Mouse (Mus musculus): ENCODE data around the gene Tmem53. TPM values are rescaled to one million over a fixed set of nuclear protein-coding genes. Genes with fewer than 3 reads are reported as not detected.

Gene Tmem53
- 11.4 and 13.1 TPM in 2 replicates for polyA plus RNA-seq (2014; fragmentation: Nextera tagmentation; extraction: Ambion mirVana)

DNA sequence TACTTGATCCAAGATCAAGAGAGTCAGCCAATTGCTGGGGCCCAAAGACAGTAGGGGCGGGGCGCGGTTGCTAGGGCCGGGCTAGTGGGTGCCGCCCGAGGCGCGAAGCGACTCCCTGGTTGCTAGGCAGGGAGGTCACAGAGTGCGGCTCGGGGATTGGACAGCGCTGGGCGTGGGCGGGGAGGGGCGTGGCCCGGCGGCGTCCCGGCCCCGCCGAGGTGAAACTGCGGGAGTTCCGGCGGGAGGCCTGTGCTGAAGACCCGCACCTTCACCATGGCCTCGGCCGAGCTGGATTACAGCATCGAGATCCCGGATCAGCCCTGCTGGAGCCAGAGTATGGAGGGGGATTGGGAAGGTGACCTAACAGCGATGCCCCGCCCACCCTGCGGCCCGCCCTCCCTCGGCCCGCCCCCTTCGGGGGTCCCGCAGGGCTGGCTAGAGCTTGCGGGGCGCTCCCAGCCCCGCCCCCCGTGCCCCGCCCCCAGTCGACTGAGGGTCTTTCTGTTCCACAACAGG is at the start of gene Tmem53, which contains the start of gene Armh1:
Gene Tmem53 (plus strand): TSS at position 151 of the 516 bp plus-strand sequence.
Gene Armh1 (minus strand): TSS at position 325 of the 516 bp plus-strand sequence.
- ATAC-seq (ENCODE audit: low FRiP score) (peak; percentile 99), DNase-seq (ENCODE audit: low spot score) (peak; percentile 95)
- peak within 1 kb of the TSS; percentile 69 for H3K9ac ChIP-seq (ENCODE audit: low read depth, low read length)
- peak within 1 kb of the TSS; percentile 87 for H3K27ac ChIP-seq (ENCODE audit: low read depth, low read length)
- H3K27me3 ChIP-seq (ENCODE audit: control insufficient read depth, insufficient read depth, low read length), result no peaks in the 10 kb centered on the region
- no peaks in the 10 kb centered on the region for H3K36me3 ChIP-seq (ENCODE audit: control insufficient read depth, insufficient read depth, low read length)
- H3K4me1 ChIP-seq (replicated peaks; ENCODE audit: control insufficient read depth, insufficient read depth, low read length), result no peaks in the 10 kb centered on the region
- WGBS, result 0% methylated on average over 31 of the region's 43 CpGs
- peak within 1 kb of the TSS; percentile 54 for H3K4me3 ChIP-seq (ENCODE audit: low read depth, low read length)
- H3K9me3 ChIP-seq (ENCODE audit: control insufficient read depth, low read length), result no peaks in the 10 kb centered on the region
- H3K4me2 ChIP-seq (replicated peaks; ENCODE audit: low read depth, low read length), result peak within 1 kb of the TSS; percentile 51

GRCm38 (mm10) chr4:117202046-117202991 is 49.4 kb upstream of the Tmem53 start:
- ATAC-seq (ENCODE audit: low FRiP score), result peak; percentile 73
- Histone ChIP-seq H3K4me3 (ENCODE audit: low read depth, low read length) (peak overlapping the region; percentile 29), H3K4me1 (replicated peaks; ENCODE audit: control insufficient read depth, insufficient read depth, low read length) (no peaks in the 10 kb centered on the region), H3K9me3 (ENCODE audit: control insufficient read depth, low read length) (no peaks in the 10 kb centered on the region), H3K9ac (ENCODE audit: low read depth, low read length) (peak overlapping the region; percentile 39; the same call in 1 of the 2 replicates), H3K36me3 (ENCODE audit: control insufficient read depth, insufficient read depth, low read length) (no peaks in the 10 kb centered on the region), H3K27me3 (ENCODE audit: control insufficient read depth, insufficient read depth, low read length) (no peaks in the 10 kb centered on the region), H3K27ac (ENCODE audit: low read depth, low read length) (peak overlapping the region; percentile 17; the same call in 1 of the 2 replicates), H3K4me2 (replicated peaks; ENCODE audit: low read depth, low read length) (peak overlapping the region; percentile 30; the same call in 1 of the 2 replicates)
- DNase-seq (ENCODE audit: low spot score), result peak; percentile 84
- WGBS, result 1% methylated on average over 25 of the region's 25 CpGs

DNA sequence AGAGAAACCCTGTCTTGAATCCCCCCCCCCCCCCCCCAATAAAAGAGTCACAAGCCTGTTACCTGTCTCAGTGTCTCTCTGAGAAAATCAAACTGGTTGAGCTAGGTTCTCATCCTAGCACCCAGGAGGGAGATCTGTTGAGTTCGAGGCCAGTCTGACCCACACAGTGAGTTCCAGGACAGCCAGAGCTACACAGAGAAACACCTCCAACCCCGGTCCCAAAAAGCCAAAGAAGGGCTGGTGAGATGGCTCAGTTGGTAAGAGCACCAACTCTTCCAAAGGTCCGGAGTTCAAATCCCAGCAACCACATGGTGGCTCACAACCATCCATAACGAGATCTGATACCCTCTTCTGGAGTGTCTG is 48.8 kb upstream of the Tmem53 start:
- no peaks in the 10 kb centered on the region for H3K4me1 ChIP-seq (replicated peaks; ENCODE audit: control insufficient read depth, insufficient read depth, low read length)
- H3K27ac ChIP-seq (ENCODE audit: low read depth, low read length), result no peak overlapping the region
- DNase-seq (ENCODE audit: low spot score), result no peak
- H3K9ac ChIP-seq (ENCODE audit: low read depth, low read length), result no peak overlapping the region
- H3K4me2 ChIP-seq (replicated peaks; ENCODE audit: low read depth, low read length), result no peak overlapping the region
- no peaks in the 10 kb centered on the region for H3K27me3 ChIP-seq (ENCODE audit: control insufficient read depth, insufficient read depth, low read length)
- H3K4me3 ChIP-seq (ENCODE audit: low read depth, low read length), result no peak overlapping the region
- no peaks in the 10 kb centered on the region for H3K36me3 ChIP-seq (ENCODE audit: control insufficient read depth, insufficient read depth, low read length)
- H3K9me3 ChIP-seq (ENCODE audit: control insufficient read depth, low read length), result no peaks in the 10 kb centered on the region
- ATAC-seq (ENCODE audit: low FRiP score), result no peak
- WGBS, result 59% methylated on average over 4 of the region's 4 CpGs

DNA sequence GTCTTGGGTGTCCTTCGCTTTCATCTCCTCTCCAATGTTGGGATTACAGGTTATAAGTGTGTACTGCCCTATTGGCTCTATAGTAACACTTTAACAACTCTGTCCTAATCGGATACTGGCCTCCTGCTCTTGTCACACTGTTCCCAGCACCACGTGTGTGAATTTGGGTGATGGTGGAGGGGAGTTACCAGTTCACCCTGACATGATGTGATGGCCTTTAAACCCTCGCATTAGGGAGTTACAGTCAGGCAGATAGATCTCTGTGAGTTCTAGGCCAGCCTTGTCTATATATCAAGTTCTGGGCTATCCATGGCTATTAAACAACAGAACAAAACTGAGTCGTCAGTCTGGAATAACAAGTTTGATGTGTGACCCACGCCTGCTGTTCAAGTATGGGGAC is 42.2 kb upstream of the Tmem53 start:
- H3K27ac ChIP-seq (ENCODE audit: low read depth, low read length), result no peak overlapping the region
- H3K9ac ChIP-seq (ENCODE audit: low read depth, low read length), result no peak overlapping the region
- no peaks in the 10 kb centered on the region for H3K36me3 ChIP-seq (ENCODE audit: control insufficient read depth, insufficient read depth, low read length)
- ATAC-seq (ENCODE audit: low FRiP score) (no peak), DNase-seq (ENCODE audit: low spot score) (no peak)
- 89% methylated on average over 6 of the region's 6 CpGs for WGBS
- H3K27me3 ChIP-seq (ENCODE audit: control insufficient read depth, insufficient read depth, low read length), result no peaks in the 10 kb centered on the region
- no peak overlapping the region for H3K4me2 ChIP-seq (replicated peaks; ENCODE audit: low read depth, low read length)
- no peaks in the 10 kb centered on the region for H3K4me1 ChIP-seq (replicated peaks; ENCODE audit: control insufficient read depth, insufficient read depth, low read length)
- H3K9me3 ChIP-seq (ENCODE audit: control insufficient read depth, low read length), result no peaks in the 10 kb centered on the region
- no peak overlapping the region for H3K4me3 ChIP-seq (ENCODE audit: low read depth, low read length)

DNA sequence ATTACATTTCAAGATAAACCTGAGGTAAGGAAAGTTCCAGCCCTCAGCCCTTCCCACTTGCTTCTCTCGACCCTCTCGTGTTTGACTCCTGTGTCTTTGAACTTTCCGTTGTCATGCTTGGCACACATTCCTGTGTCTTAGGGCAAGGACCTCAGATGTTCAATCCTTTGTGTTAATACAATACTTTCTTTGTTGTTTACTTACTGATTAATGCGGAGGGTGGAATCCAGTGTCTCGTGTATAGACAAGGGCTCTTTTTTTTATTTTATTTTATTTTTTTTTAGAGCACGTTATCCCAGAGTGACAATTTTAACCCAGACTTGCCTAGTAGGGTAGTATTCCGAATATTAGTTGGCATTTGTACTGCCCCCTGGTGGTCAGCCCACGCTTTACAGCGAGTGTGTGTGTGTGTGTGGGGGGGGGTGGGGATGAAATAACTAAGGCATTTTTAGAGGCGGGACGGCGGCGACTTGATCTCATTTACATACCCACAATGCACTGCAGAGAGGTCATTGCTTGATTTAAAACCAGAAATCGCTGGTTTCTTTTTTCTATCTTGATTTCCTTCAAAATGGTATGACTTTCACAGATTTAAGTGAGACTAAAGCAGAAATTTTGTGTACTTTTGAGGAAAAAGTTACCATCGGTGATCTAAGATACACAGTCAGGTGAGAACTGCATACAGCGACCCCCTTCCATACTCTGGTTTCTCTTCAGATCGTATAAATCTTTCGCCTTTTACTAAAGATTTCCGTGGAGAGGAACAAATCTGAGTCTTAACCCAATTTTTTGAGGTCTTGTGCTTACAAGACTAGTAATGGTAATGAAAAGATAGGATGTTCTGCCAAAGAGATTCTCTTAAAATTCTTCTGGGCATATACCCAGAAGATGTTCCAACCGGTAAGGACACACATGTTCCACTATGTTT is 41.3 kb upstream of the Tmem53 start:
- no peak overlapping the region for H3K9ac ChIP-seq (ENCODE audit: low read depth, low read length)
- H3K27me3 ChIP-seq (ENCODE audit: control insufficient read depth, insufficient read depth, low read length), result no peaks in the 10 kb centered on the region
- no peak overlapping the region for H3K4me2 ChIP-seq (replicated peaks; ENCODE audit: low read depth, low read length)
- peak; percentile 71; the same call in 1 of the 2 replicates for ATAC-seq (ENCODE audit: low FRiP score)
- peak; percentile 90 for DNase-seq (ENCODE audit: low spot score)
- no peak overlapping the region for H3K4me3 ChIP-seq (ENCODE audit: low read depth, low read length)
- H3K36me3 ChIP-seq (ENCODE audit: control insufficient read depth, insufficient read depth, low read length), result no peaks in the 10 kb centered on the region
- WGBS, result 2% methylated on average over 20 of the region's 20 CpGs
- H3K27ac ChIP-seq (ENCODE audit: low read depth, low read length), result 0 out of 2 replicates have a peak overlapping the region, but pooled peaks have one; percentile 17
- H3K9me3 ChIP-seq (ENCODE audit: control insufficient read depth, low read length), result no peaks in the 10 kb centered on the region
- H3K4me1 ChIP-seq (replicated peaks; ENCODE audit: control insufficient read depth, insufficient read depth, low read length), result no peaks in the 10 kb centered on the region

- DNase-seq (ENCODE audit: low spot score), result no peak
- 89% methylated on average over 6 of the region's 6 CpGs for WGBS
- H3K4me1 ChIP-seq (replicated peaks; ENCODE audit: control insufficient read depth, insufficient read depth, low read length), result no peaks in the 10 kb centered on the region
- no peaks in the 10 kb centered on the region for H3K9me3 ChIP-seq (ENCODE audit: control insufficient read depth, low read length)
- ATAC-seq (ENCODE audit: low FRiP score), result no peak
- no peak overlapping the region for H3K9ac ChIP-seq (ENCODE audit: low read depth, low read length)
- H3K27me3 ChIP-seq (ENCODE audit: control insufficient read depth, insufficient read depth, low read length), result no peaks in the 10 kb centered on the region
- H3K27ac ChIP-seq (ENCODE audit: low read depth, low read length), result no peak overlapping the region
- H3K4me3 ChIP-seq (ENCODE audit: low read depth, low read length), result no peak overlapping the region
- H3K36me3 ChIP-seq (ENCODE audit: control insufficient read depth, insufficient read depth, low read length), result no peaks in the 10 kb centered on the region
- no peak overlapping the region for H3K4me2 ChIP-seq (replicated peaks; ENCODE audit: low read depth, low read length)
Measured at GRCm38 (mm10) chr4:117214250-117214649, 37.5 kb upstream of the Tmem53 start.

- no peak overlapping the region for H3K27ac ChIP-seq (ENCODE audit: low read depth, low read length)
- WGBS, result 82% methylated on average over 5 of the region's 5 CpGs
- no peaks in the 10 kb centered on the region for H3K36me3 ChIP-seq (ENCODE audit: control insufficient read depth, insufficient read depth, low read length)
- H3K4me2 ChIP-seq (replicated peaks; ENCODE audit: low read depth, low read length), result no peak overlapping the region
- no peaks in the 10 kb centered on the region for H3K9me3 ChIP-seq (ENCODE audit: control insufficient read depth, low read length)
- H3K4me1 ChIP-seq (replicated peaks; ENCODE audit: control insufficient read depth, insufficient read depth, low read length), result no peaks in the 10 kb centered on the region
- ATAC-seq (ENCODE audit: low FRiP score) (no peak), DNase-seq (ENCODE audit: low spot score) (no peak)
- no peak overlapping the region for H3K9ac ChIP-seq (ENCODE audit: low read depth, low read length)
- no peak overlapping the region for H3K4me3 ChIP-seq (ENCODE audit: low read depth, low read length)
- no peaks in the 10 kb centered on the region for H3K27me3 ChIP-seq (ENCODE audit: control insufficient read depth, insufficient read depth, low read length)
Measured at GRCm38 (mm10) chr4:117217029-117217428, 34.7 kb upstream of the Tmem53 start.

- Histone ChIP-seq H3K36me3 (ENCODE audit: control insufficient read depth, insufficient read depth, low read length) (no peaks in the 10 kb centered on the region), H3K27me3 (ENCODE audit: control insufficient read depth, insufficient read depth, low read length) (no peaks in the 10 kb centered on the region), H3K4me3 (ENCODE audit: low read depth, low read length) (no peak overlapping the region), H3K9me3 (ENCODE audit: control insufficient read depth, low read length) (no peaks in the 10 kb centered on the region), H3K27ac (ENCODE audit: low read depth, low read length) (no peak overlapping the region), H3K9ac (ENCODE audit: low read depth, low read length) (no peak overlapping the region), H3K4me2 (replicated peaks; ENCODE audit: low read depth, low read length) (no peak overlapping the region), H3K4me1 (replicated peaks; ENCODE audit: control insufficient read depth, insufficient read depth, low read length) (no peaks in the 10 kb centered on the region)
- ATAC-seq (ENCODE audit: low FRiP score) (no peak), DNase-seq (ENCODE audit: low spot score) (peak; percentile 79)
- WGBS, result 44% methylated on average over 10 of the region's 10 CpGs
Measured at GRCm38 (mm10) chr4:117218517-117219219, 33.1 kb upstream of the Tmem53 start.
